Mouse (Mus musculus) spleen, adult 2 months (tissue): ENCODE measurements around the gene Neil3.

ENCODE experiments used
- CTCF ChIP-seq: fragments of 200-500 bp; IDR thresholded peaks from 2 replicates; pipeline ENCODE4 v1.5.1; 2011; ENCODE audit warnings: mild to moderate bottlenecking, inconsistent platforms; ENCODE audit not compliant: insufficient read depth, insufficient read length, insufficient replicate concordance; ENCODE audit errors: extremely low read depth
- POLR2A ChIP-seq: fragments of 200-500 bp; IDR thresholded peaks from 2 replicates; pipeline ENCODE4 v1.6.1; 2011; ENCODE audit warnings: low read depth, low read length, inconsistent platforms

DNA sequence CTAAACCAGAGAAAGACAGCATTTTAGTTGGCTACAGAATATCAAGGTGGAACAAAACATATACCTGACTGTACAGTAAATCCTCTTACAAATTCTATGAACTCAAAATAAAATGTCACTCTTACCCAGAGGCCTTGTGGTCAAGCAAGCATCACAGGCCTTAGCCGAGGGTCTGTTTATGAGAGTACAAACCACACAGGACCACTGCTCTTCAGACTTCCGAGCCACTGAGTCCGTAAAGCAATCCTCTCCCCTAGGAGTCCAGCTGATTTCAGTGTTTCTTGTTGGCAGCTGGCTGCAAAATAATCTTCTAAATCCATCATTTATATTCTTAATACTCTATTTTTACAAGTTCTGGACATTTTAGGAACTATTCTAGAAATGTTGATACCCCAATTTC lies 38.0 kb downstream of the Neil3 start:
- no peak for TF ChIP-seq CTCF
- TF ChIP-seq POLR2A: no peak
